Mouse (Mus musculus) megakaryocyte, embryonic 14.5 days (primary cell): ENCODE measurements around the gene Rad51b.

ENCODE experiments used
- FLI1 ChIP-seq: IDR thresholded peaks from 2 replicates; pipeline ENCODE4 v1.6.1; 2012; ENCODE audit warnings: low read length, inconsistent platforms, mixed read lengths
- GATA1 ChIP-seq: IDR thresholded peaks from 3 replicates; pipeline ENCODE4 v1.6.1; 2012; ENCODE audit warnings: mixed read lengths, low read length, inconsistent platforms, borderline replicate concordance

GRCm38 (mm10) chr12:79680698-79681072 lies 383.6 kb downstream of the Rad51b start:
- TF ChIP-seq GATA1 (no peak), FLI1 (no peak)
